Mouse (Mus musculus) urinary bladder, postnatal 14 days (tissue): Measurements from ENCODE around the gene Wnk4.

Source experiments
- DNase-seq: peaks from one replicate; pipeline ENCODE4 v3.0.0; 2021; ENCODE audit warnings: low spot score

The Wnk4 gene

DNA sequence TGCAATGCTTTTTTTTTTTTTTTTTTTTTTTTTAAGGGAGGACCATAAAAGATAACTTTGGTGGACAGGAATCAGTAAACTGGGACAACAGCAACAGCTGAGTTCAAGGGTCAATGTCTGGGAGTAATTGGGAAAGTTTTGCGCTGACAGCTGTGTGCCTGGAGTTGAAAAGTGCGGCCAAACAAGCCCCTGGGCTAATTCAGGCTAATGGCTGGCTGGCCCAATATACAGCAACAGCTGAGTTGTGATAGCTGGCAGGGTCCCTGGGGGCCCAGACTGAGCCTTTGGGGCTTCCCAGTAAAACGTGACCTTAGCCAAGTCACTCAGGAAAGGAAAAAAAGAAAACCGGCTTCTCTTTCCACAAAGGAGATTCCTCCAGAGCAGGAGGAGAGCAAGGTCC, 15.3 kb upstream of the Wnk4 start:
- no peak for DNase-seq

DNA sequence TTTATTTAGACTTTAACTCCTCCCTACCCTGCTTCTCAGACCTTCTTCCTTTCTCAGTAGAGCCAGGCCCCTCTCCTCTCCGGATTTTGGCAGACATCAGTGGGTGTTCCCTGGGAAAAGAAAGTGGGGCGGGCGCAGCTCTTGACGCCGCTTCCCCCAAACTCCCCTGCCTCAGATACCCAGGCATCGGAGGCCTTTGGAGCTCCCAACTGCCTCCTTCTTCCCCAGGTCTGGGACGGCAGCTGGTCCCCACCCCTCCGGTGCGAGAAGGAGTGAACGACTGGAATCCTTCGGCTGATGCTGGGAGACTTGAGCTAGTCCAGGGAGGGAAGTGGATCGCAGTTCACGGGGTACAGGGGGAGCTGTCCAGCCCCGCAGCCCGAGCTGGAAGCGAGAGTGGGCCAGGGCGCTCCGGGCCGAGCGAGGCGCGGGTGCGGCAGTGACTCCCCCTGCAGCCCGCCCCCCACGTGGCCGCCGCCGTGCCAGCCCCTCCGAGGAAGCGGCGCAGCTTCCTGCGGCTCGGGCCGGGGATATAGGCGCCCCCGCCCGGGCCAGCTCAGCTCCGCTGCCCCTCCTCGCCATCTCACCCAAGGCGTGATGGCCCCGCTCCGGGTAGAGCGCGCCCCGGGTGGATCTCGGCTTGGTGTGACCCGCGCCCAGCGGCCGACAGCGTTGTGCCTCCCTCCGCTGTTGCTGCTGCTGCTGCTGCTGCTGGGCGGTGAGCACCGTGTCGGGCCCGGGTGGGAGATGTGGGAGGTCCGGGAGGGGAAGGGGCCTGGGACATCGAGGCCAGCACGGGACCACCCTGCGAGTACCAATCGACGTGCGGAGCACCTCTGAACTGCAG, 14.3 kb upstream of the Wnk4 start, which contains the start of gene Ramp2:
Gene Ramp2 (plus strand): TSS at position 174 of the 847 bp plus-strand sequence.
- peak; percentile 42 for DNase-seq

DNA sequence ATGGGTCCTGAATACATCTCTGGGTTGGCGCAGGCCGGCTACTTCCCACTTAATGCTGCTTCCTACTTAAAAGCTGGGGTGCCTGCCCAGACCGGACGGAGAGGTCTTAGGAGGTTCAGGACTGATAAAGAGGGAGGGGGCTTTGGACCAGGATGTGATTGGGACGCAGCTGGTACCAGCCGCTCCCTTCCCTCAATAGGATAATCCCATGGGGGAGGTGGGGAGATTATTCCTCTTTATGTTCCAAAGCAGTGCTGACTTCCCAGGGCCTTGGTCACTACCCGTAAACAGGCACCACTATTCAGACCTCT, 13.7 kb upstream of the Wnk4 start:
- DNase-seq = no peak

GRCm38 (mm10) chr11:101247521-101248030, 12.8 kb upstream of the Wnk4 start:
- no peak for DNase-seq

GRCm38 (mm10) chr11:101248258-101248994, 11.9 kb upstream of the Wnk4 start:
- peak; percentile 47 for DNase-seq

DNA sequence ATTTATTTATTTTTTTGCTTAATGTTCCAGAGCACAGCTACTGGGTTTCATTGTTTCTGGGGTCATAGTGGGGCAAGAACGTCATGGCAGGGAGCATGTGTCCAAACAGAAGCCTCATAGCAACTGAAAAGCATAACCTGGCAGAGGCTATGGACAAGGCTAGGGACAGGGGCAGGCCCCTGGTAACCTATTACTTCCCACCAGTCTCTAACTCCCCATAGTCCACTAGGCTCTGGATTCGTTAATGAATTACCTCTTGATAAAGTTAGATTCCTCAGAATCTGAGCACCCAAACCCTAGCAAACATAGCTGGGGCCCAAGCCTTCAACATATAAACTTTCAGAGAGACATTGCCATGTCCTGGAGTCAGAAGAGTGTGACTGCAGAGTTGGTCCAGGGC, 9.3 kb upstream of the Wnk4 start:
- DNase-seq = no peak

DNA sequence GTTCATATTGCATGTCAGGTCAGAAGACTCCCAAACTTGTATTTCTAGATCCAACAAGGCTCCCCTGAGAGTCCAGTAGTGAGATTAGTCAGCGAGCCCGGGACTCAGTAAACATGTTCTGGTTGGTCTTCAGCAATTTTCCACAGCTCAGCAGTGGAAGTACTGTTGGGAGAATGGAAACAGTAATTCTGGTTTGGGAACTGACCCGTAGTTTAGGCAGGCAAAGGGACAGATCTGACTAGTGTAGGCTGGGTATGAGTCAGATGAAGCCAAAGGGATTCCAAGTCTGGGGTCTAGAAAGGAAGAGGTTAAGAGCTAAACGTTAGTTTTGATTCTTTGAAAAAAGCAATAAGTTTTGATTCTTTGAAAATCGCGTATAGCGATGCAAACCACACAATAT, 7.4 kb upstream of the Wnk4 start:
- no peak for DNase-seq

DNA sequence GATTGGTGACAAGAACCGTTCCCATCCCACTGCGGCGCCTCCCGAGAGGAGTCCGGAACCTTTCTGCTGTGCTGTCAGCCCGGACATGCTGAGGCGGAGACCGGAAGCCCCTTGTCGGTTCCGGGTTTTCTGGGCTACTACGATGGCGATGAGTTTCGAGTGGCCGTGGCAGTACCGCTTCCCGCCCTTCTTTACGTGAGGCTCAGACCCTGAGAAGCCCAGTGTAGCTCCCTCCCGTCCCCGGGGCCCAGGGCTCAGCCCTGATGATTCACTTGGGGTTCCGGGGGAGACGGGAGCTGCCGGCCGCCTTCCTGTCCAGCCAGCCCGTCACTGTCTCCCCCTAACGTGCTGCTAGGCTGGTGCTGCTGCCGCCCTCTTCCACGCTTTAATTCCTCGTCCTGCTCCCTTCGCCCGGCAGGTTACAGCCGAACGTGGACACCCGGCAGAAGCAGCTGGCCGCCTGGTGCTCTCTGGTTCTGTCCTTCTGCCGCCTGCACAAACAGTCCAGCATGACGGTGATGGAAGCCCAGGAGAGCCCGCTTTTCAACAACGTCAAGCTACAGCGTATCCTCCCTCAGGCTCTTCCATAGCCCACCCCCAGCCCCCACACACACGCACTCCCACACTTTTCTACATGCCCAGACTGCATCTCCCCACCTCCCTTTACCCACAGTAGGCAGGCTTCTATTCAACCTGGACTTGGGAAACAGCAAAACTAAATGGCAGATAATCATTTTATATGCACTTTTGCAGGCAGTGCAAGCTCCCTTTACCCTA, 6.6 kb upstream of the Wnk4 start, which contains the start of gene Vps25:
Gene Vps25 (plus strand): TSS at position 95 of the 777 bp plus-strand sequence.
- DNase-seq = peak; percentile 85

- no peak for DNase-seq
These were observed 4.3 kb upstream of the Wnk4 start for GRCm38 (mm10) chr11:101255826-101256775.

DNA sequence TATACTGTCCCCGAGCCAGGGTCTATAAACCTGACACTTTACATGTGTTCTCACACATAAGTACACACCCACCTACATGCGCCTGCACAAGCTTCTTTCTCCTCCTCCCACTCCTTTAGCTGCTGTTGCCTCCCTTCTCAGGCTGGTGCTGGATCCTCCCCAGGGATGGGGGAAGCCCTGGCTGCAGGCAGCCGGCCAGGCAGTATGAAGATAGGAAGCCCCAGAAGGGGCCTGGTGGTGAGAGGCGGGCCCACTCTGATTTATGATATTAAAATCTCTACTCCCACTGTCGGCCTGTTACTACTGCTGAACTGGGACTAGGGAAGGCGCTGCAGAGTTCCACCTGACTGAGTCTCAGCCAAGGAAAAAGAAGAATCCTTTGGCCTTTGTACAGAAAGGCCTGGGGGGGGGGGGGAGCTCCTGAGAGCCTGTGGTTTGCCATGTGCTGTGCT, 1.1 kb upstream of the Wnk4 start:
- DNase-seq = peak; percentile 49

DNA sequence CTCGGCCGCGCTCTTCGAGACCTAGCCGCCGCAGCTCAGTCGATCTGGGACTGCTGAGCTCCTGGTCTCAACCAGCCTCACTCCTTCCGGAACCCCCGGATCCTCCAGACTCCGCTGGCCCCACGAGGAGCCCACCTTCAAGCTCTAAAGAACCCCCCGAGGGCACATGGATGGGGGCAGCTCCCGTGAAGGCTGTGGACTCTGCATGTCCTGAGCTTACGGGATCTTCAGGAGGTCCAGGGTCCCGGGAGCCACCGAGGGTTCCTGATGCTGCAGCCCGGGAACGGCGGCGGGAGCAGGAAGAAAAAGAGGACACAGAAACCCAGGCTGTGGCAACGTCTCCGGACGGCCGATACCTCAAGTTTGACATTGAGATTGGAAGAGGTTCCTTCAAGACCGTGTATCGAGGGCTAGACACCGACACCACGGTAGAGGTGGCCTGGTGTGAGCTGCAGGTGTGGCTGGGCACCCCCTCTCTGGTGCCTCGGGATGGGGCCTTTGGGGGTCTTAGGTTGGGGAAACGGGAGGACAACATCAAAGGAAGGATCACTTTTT, 536 bp downstream of the Wnk4 start:
- no peak for DNase-seq

GRCm38 (mm10) chr11:101262272-101262967, 2.1 kb downstream of the Wnk4 start:
- DNase-seq = no peak

DNA sequence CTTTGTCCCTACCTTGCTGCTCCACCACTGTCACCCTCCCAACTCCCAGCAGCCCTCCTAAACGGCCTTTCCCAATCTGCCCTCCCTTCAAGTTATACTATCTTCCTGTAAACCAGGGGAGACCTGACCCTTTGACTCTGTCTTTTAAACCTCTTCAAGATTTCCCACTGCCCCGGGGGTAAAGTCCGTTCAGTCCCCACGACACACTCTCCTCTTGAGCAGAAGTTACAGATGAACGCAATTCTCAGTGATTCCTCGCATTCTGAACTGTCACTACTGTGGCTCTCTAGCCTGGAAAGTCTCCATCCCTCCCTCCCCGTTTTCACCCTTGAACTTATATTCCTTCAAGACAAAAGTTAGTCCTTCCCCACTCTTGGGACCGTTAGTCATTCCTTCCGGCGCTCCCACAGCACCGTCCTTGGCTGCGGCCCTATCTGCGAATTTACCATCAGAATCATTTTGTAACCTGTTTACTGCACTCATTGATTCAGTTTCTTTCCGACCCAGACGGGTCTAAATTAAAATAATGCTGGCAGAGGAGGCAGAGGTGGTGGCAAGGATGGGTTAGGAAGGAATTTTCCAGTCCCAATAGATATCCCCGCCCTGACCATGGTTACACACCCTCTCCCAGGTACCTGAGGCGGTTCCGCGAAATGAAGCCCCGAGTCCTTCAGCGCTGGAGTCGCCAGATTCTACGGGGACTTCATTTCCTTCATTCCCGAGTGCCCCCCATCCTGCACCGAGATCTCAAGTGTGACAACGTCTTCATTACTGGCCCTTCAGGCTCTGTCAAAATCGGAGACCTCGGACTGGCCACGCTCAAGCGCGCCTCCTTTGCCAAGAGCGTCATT, 3.0 kb downstream of the Wnk4 start:
- no peak for DNase-seq

GRCm38 (mm10) chr11:101263989-101264280, 3.6 kb downstream of the Wnk4 start:
- DNase-seq = no peak

- DNase-seq = no peak
These were observed 4.6 kb downstream of the Wnk4 start for GRCm38 (mm10) chr11:101264954-101265471.

DNA sequence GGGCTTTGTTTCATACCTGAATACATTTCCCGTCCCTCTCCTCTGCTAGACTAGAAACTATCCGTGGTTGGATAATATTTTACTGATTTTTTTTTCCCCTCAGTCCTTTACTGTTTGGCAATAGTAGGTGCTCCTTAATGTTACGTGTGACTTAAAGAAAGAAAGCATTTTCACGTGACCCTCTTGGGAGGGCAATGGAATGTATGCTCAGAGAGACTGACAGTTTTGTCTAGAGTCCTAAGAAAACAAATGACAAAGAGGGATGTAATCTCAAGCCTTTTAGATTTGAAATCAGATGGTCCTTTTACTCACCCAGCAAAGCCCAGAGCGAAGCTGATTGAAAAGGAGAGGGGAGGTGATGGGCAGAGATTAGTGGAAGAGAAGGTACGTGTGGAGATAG, 5.5 kb downstream of the Wnk4 start:
- DNase-seq = no peak

GRCm38 (mm10) chr11:101269577-101270116, 9.3 kb downstream of the Wnk4 start:
- peak; percentile 49 for DNase-seq

GRCm38 (mm10) chr11:101272446-101272845, 12.1 kb downstream of the Wnk4 start:
- no peak for DNase-seq

GRCm38 (mm10) chr11:101275309-101275708, 14.9 kb downstream of the Wnk4 start:
- no peak for DNase-seq
